Mouse (Mus musculus): ENCODE measurements at regions not wholly inside any gene's neighbourhood (a gene's known extent, or its start where the extent isn't known, plus 50 kb on each side); places are given as distances from the start of the nearest gene placed in this dataset.

DNA sequence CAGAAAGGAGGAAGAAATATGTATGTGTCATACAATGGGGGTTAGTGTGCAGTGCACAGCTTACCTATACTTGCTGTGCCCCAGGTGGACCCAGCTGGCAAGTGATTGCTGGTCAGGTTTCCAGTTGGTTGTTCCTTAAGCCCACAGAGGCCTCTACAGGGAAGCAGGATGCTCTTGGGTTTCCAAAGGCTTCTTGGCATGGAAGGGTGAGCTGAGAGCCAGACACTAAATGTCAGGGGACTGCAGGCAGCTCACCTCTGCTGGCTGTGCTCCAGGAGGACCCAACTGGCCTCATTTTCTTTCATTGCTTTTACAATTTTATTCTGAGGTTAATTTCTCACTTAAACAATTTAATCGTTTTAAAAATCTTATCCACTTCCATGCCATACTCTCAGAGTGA lies 108.1 kb downstream of the Gm10184 start:
- no peak for TF ChIP-seq POLR2A (IDR thresholded peaks at IDR 0.05; ENCODE audit: borderline replicate concordance, extremely low read depth, insufficient read depth, insufficient read length)
- H3K4me3 ChIP-seq (replicated peaks; ENCODE audit: low read length), result no peak overlapping the region
- no peaks in the 10 kb centered on the region for H3K36me3 ChIP-seq (ENCODE audit: control insufficient read depth, insufficient read depth, low read length)
- H3K4me2 ChIP-seq (replicated peaks; ENCODE audit: low read depth, low read length, severe bottlenecking), result no peak overlapping the region
- ATAC-seq (ENCODE audit: low FRiP score, low read depth), result no peak
- 76% methylated on average over 1 of the region's 1 CpGs for WGBS
- no peaks in the 10 kb centered on the region for H3K27me3 ChIP-seq (ENCODE audit: control insufficient read depth, insufficient read depth, low read length)
- no peak overlapping the region for H3K9ac ChIP-seq (ENCODE audit: low read depth, low read length, severe bottlenecking)
- H3K27ac ChIP-seq (replicated peaks; ENCODE audit: low read depth, low read length), result no peak overlapping the region
- no peaks in the 10 kb centered on the region for H3K9me3 ChIP-seq (ENCODE audit: control insufficient read depth, low read length)
- no peaks in the 10 kb centered on the region for H3K4me1 ChIP-seq (ENCODE audit: control insufficient read depth, insufficient read depth, low read length)
- no peak for DNase-seq (ENCODE audit: low spot score)

DNA sequence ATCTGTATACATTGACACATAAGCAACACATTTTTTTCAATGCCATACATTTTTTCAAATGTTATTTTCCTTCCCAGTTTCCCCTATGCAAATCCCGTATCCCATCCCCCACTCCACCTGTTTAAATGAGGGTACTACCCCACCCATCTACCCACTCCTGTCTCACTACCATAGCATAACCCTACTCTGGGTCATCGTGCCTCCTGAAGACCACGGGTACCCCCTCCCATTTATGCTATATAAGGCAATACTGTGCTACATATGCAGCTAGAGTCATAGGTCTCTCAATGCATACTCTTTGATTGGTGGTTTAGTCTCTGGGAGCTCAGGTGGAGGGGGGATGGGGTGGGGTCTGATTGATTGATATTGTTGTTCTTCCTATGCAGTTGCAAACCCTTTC lies 132.7 kb downstream of the Gm10184 start:
- ATAC-seq (ENCODE audit: low FRiP score, low read depth) (no peak), DNase-seq (ENCODE audit: low spot score) (no peak)
- Histone ChIP-seq H3K9ac (ENCODE audit: low read depth, low read length, severe bottlenecking) (no peak overlapping the region), H3K4me2 (replicated peaks; ENCODE audit: low read depth, low read length, severe bottlenecking) (no peak overlapping the region), H3K27ac (replicated peaks; ENCODE audit: low read depth, low read length) (no peak overlapping the region), H3K4me1 (ENCODE audit: control insufficient read depth, insufficient read depth, low read length) (no peaks in the 10 kb centered on the region), H3K4me3 (replicated peaks; ENCODE audit: low read length) (no peak overlapping the region), H3K27me3 (ENCODE audit: control insufficient read depth, insufficient read depth, low read length) (no peaks in the 10 kb centered on the region), H3K36me3 (ENCODE audit: control insufficient read depth, insufficient read depth, low read length) (no peaks in the 10 kb centered on the region), H3K9me3 (ENCODE audit: control insufficient read depth, low read length) (no peaks in the 10 kb centered on the region)
- WGBS, result 83% methylated on average over 3 of the region's 3 CpGs
- TF ChIP-seq POLR2A (IDR thresholded peaks at IDR 0.05; ENCODE audit: borderline replicate concordance, extremely low read depth, insufficient read depth, insufficient read length), result no peak

DNA sequence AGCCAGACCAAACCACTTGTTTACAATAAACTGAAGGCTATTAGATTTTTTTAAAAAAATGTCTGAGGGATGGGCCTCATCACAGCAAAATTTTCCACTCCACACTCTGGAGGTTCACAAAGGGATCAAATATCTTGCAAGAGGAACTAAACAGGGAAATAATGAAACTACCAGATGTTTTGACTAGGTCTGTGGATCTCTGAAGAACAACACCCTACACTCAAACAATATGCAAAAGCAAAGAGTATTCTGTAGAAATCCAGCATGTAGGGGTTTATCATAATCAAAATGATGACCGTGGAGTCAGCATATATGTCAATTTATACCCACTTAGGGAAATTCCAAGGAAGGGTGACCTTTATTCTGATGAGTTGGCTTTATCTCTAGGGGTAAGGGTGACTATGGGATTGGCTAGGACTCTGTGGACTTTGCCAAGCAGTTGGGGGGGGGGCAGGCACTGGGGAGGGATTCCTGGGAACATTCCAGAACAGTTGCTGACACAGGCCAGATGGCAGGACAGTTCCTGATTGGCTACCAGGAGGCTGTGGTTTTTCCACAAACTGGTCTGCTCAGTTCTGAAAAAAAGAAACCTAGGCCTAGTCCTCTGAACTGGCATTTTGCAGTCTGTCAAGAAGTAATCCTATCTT lies 143.9 kb downstream of the Gm10184 start:
- Histone ChIP-seq H3K4me2 (replicated peaks; ENCODE audit: low read depth, low read length, severe bottlenecking) (no peak overlapping the region), H3K27me3 (ENCODE audit: control insufficient read depth, insufficient read depth, low read length) (no peaks in the 10 kb centered on the region), H3K9me3 (ENCODE audit: control insufficient read depth, low read length) (peaks cover 2% of the 10 kb centered on the region; the same call in 1 of the 2 replicates), H3K4me1 (ENCODE audit: control insufficient read depth, insufficient read depth, low read length) (no peaks in the 10 kb centered on the region), H3K9ac (ENCODE audit: low read depth, low read length, severe bottlenecking) (no peak overlapping the region), H3K27ac (replicated peaks; ENCODE audit: low read depth, low read length) (no peak overlapping the region), H3K36me3 (ENCODE audit: control insufficient read depth, insufficient read depth, low read length) (no peaks in the 10 kb centered on the region), H3K4me3 (replicated peaks; ENCODE audit: low read length) (no peak overlapping the region)
- WGBS, result 87% methylated on average over 1 of the region's 1 CpGs
- ATAC-seq (ENCODE audit: low FRiP score, low read depth) (peak; percentile 47; the same call in 1 of the 2 replicates), DNase-seq (ENCODE audit: low spot score) (peak; percentile 11)
- TF ChIP-seq POLR2A (IDR thresholded peaks at IDR 0.05; ENCODE audit: borderline replicate concordance, extremely low read depth, insufficient read depth, insufficient read length), result no peak

DNA sequence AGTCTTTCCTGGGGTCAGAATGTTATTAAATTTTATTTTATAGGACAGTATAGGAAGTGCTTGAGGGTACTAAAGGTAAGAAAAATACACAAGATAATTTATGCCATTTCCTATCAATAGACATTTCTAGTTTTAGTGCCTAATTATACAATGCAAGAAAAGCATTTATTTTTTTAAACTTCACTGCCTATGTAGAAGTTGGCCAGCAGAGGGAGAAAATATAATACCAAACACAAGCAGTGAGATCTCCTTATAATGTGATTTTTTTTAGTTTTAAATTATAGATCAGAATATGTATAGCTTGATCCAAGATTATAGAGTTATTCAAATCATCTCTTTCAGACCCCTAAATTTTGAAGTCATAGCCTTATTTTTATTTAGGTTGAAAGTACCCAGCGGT lies 172.8 kb downstream of the Gm10184 start:
- Histone ChIP-seq H3K36me3 (ENCODE audit: control insufficient read depth, insufficient read depth, low read length) (no peaks in the 10 kb centered on the region), H3K27ac (replicated peaks; ENCODE audit: low read depth, low read length) (no peak overlapping the region)
- WGBS, result 80% methylated on average over 1 of the region's 1 CpGs

DNA sequence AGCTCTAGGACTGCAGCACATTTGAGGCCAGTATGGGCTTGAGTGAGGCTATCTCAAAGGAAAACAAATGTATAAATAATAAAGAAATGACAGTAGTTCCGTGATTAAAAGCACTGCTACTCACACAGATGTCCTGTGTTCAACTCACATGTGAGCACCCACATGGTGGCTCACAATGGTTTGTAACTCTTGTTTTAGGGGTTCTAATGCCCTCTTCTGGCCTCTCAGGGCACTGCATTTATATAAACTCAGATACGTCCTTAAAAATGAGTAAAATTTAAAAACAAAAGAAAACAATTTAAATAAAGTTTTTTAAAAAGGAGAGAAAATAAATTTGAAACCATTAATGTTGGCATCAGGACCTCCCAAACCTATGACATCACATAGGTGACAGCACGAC lies 184.7 kb downstream of the Gm10184 start:
- H3K4me1 ChIP-seq (ENCODE audit: control insufficient read depth, insufficient read depth, low read length), result no peaks in the 10 kb centered on the region
- 62% methylated on average over 3 of the region's 3 CpGs for WGBS

More for the DNA sequence above, 172.8 kb downstream of the Gm10184 start:
- ATAC-seq (ENCODE audit: low FRiP score, low read depth) (no peak), DNase-seq (ENCODE audit: low spot score) (no peak)
- no peak for TF ChIP-seq POLR2A (IDR thresholded peaks at IDR 0.05; ENCODE audit: borderline replicate concordance, extremely low read depth, insufficient read depth, insufficient read length)
- Histone ChIP-seq H3K9ac (ENCODE audit: low read depth, low read length, severe bottlenecking) (no peak overlapping the region), H3K4me1 (ENCODE audit: control insufficient read depth, insufficient read depth, low read length) (no peaks in the 10 kb centered on the region), H3K9me3 (ENCODE audit: control insufficient read depth, low read length) (no peaks in the 10 kb centered on the region), H3K4me3 (replicated peaks; ENCODE audit: low read length) (no peak overlapping the region), H3K4me2 (replicated peaks; ENCODE audit: low read depth, low read length, severe bottlenecking) (no peak overlapping the region), H3K27me3 (ENCODE audit: control insufficient read depth, insufficient read depth, low read length) (no peaks in the 10 kb centered on the region)

More for the DNA sequence above, 184.7 kb downstream of the Gm10184 start:
- no peak overlapping the region for H3K9ac ChIP-seq (ENCODE audit: low read depth, low read length, severe bottlenecking)
- DNase-seq (ENCODE audit: low spot score), result no peak
- no peak overlapping the region for H3K4me2 ChIP-seq (replicated peaks; ENCODE audit: low read depth, low read length, severe bottlenecking)
- no peaks in the 10 kb centered on the region for H3K9me3 ChIP-seq (ENCODE audit: control insufficient read depth, low read length)
- no peaks in the 10 kb centered on the region for H3K27me3 ChIP-seq (ENCODE audit: control insufficient read depth, insufficient read depth, low read length)
- no peak for TF ChIP-seq POLR2A (IDR thresholded peaks at IDR 0.05; ENCODE audit: borderline replicate concordance, extremely low read depth, insufficient read depth, insufficient read length)
- no peaks in the 10 kb centered on the region for H3K36me3 ChIP-seq (ENCODE audit: control insufficient read depth, insufficient read depth, low read length)
- H3K27ac ChIP-seq (replicated peaks; ENCODE audit: low read depth, low read length), result no peak overlapping the region
- ATAC-seq (ENCODE audit: low FRiP score, low read depth), result no peak
- H3K4me3 ChIP-seq (replicated peaks; ENCODE audit: low read length), result no peak overlapping the region
